Mouse (Mus musculus): ENCODE results near the gene Gadd45gip1.

Gadd45gip1 gene

DNA sequence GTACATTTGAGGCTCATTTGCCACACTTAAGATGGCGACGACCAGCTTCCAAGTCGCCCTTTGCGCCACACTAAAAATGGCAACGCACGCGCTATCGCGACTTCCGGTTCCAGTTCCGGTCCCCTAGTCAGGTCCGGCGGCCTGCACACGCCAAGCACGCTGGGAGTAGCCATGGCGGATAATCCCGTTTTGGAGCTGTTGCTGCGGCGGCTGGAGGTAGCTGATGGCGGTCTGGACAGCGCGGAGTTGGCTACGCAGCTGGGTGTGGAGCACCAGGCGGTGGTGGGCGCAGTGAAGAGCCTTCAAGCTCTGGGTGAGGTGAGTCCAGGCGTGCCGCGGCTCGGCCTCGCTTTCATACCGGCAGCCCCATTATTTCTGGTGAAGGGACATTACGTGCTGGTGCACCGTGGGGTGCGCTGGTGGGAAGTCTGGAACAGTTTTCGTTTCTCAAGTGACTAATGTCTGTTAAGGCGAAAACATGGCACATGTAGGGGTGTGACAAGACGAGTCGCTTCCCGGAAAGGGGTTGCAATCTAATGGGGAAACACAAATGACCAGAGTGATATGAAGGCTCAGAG is 25.6 kb downstream of the Gadd45gip1 start, which contains the start of gene Farsa:
Gene Farsa, plus strand, starts transcription at position 126 of the 578 bp plus-strand sequence.
- DNase-seq = peak; percentile 91

DNA sequence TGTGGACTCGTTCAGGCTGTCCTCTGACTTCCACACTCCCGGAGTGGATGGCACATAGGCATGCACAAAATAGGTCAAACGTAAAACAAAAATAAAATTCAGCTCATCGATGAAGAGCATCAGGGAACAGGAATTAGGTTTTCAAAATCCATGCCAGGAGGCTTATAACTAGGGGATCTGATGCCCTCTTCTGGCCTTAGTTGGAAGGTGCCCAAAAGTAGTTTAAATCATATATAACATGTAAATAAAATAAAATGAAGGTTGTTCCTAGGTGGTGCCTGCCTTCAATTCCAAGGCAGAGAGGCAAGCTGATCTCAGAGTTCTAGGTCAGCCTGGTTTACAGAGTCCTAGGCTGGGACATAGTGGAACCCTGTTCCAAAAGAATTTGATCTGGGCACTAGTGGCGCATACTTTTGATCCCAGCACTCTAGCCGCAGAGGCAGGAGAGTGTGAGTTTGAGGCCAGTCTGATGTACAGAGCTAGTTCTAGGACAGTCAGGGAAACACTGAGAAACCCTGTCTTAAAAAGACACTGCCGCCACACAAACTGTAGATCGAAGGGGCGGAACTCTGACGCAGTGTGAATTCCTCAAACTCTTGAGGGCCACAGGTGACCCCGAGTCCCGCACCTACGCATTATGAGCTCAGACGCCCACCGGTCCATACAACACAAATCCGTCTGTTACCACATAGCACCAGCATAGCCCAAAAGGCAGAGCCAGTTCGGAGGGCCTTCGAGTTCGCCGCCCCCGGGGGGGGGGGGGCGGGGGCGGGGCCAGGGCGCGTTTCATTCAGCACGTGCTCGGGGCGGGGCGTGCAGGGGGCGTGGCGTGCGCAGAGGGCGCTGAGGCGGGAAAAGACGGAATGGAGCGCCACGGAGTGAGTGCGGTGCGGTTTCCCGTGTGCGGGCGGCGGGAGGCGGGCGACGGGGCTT is 40.3 kb downstream of the Gadd45gip1 start, which contains the start of gene Syce2:
Gene Syce2, plus strand, starts transcription at position 736 of the 933 bp plus-strand sequence.
- DNase-seq = peak; percentile 62

DNA sequence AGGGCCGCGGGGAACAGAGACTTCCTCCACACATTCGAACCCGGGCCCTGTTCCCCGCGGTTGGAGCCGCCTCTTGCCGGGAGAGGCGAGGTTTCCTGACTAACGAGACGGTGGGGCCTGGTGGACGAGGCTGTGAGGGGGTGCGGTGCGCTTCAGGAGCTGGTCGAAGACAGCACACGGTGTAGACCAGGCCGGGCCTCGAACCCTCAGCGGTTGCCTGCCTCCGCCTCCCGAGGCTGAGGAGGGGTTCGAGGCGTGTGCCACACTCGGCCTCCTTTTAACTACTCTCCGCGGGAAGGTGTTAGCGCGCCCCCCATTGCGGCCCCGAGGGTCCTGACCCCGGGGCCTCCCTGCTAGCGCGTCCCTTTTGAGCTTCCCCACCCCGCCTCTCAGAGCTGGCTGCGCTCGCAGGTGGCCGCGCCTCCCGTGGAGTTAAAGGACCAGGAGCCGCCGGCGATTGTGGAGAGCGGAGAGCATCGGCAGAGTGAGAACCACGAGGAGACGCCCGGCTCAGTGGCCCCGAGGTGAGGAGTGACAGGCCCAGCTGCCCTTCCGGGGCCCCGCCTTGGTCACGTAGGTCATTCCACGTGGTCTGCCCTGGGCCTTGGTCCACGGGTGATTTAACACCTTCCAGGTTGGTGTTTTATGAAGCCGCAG is 41.1 kb downstream of the Gadd45gip1 start:
- peak; percentile 27 for DNase-seq

DNA sequence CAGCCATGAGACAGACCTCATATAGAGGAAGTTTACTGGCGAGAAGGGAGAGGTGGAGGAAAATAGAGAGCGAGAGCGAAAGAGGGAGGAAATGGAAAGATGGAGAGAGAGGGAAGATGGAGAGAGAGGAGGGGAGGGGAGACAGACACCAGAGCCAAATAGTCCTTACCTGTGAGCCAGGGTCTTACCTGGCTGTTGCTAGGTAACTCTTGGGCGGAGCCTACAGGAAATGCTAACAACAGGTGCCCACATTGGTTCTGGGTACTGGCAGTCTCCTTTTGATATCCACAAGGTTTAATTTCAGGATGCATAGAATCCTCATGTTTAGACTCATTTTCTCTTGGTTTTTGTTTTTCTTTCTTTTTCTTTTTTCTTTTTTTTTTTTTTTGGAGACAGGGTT is 41.7 kb downstream of the Gadd45gip1 start:
- DNase-seq = no peak

DNA sequence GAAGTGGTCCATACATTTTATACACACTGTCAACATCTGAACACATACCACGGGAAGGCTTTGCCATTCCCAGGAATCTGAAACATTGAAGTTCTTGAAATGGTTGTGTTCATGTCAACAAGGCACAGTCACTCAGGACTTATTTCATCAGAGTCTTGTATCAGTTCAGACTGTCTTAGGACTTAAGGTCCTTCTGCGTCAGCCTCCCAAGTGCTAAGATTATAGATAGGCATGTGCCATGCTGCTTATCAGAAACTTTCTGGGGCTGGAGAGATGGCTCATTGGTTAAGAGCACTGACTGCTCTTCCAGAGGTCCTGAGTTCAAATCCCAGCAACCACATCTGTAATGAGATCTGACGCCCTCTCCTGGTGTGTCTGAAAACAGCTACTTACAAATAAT is 43.0 kb downstream of the Gadd45gip1 start:
- DNase-seq = no peak

DNA sequence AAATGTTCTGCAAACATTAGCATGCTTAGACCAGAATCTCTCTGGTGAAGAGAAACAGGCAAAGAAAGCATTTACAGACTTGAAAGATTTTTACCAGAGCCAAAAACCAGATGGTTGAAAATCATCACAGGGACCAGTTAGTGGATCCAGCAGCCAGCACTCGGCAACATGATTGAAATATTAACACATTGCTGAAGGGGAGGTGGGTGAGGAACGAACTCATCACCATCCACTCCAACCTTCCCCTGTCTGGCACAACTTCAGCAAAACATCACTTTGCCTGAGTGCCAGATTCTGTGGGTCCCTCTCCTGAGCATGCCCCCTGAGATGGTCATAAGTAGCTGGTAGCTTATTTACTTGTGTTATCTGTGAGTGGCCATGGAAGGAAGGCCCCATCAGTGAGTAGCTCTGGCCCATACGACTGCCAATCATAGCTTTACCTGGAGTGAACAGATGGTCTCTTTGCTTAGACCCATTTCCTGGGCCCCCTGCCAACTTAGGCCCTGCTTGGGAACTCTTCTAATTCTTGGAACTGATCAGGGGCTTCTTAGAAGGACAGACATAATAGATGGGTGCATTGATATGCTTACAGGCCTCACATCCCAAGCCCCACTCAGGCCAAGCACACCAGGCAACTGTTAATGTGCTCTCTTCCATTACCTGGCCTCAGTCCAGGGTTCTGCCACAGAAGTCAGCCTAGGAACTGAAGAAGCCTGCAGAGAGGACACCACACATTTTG is 46.1 kb downstream of the Gadd45gip1 start:
- DNase-seq = no peak

DNA sequence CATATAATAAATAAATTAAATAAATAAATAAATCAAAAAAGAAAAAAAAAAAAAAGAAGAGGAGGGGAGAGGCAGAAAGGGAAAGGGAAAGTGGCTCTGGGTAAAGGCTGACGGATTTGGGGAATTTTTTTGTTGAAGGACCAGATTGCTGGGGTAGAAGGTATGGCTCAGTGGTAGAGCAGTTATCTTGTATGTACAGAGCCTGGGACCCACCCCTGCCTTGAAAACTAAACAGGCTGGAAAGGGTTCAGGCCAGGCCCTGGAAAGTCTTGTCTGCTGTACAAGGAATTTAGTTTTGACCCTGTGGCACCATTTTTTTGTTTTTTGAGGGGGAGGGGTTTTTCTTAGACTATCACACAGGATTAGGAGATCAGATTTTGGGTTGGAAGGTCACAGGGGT is 47.6 kb downstream of the Gadd45gip1 start:
- DNase-seq = no peak

DNA sequence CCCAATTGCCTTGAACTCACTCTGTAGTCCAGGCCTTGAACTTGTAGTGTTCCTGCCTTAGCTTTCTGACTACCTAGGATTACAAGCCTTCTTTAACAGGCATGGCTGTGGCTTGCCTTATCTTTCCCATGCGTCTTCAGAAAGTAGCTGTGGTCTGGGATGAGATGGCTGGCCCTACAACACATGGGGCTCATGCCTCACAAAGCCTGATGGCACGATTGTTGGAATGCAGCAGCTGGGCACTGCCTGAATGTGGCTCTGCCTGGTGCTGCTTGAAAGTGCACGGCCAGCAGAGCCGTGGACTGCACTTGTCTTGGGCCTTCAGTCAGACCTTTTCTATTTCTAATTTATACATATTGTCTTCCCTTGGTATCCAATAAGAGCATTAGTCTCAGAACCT is 53.4 kb downstream of the Gadd45gip1 start:
- DNase-seq = no peak
